Mouse (Mus musculus) layer of hippocampus, postnatal 10 days (tissue): ENCODE results near the gene Mrpl24. TPM values are rescaled to one million over a fixed set of nuclear protein-coding genes. Genes with fewer than 3 reads are reported as not detected.

Experiments
- DNase-seq, 2 experiments: peaks; one replicate each; pipeline ENCODE4 v3.0.0; 2021; ENCODE audit warnings: low spot score in 2 of 2
- total RNA-seq, 2 experiments: library from RNA; stranded (reverse); gene quantifications; 2 replicates each; pipeline ENCODE4 v1.2.3; 2021

The Mrpl24 gene
- total RNA-seq, 2 experiments from 2014 or later: 49.4 to 55.6 TPM

- DNase-seq: no peak
Observed at GRCm38 (mm10) chr3:87947056-87947810, 27.9 kb downstream of the Mrpl24 start.

DNA sequence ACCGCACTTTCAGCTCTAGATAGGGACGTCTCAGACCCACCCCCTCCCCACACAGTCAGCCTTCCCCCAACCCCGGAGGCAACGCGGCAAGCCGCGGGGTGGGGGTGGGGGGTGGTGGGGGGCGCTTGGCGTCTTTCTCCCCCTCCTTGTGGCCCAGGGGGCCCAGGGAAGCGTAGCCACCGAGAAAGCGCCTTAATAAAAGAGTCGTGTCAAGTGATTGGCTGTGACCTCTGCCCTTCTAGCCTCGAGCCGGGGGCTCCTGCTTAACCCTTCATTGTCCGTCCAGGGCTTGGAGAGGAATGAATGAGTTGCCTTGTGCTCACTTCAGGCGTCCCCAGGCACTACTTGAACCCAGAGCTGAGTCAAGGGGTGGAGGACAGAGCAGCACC, 28.5 kb downstream of the Mrpl24 start:
- no peak for DNase-seq

- no peak for DNase-seq
Observed at GRCm38 (mm10) chr3:87948378-87949265, 29.3 kb downstream of the Mrpl24 start, which contains the start of gene Crabp2. TSS of gene Crabp2 (plus strand) at chr3:87948666.

- DNase-seq: no peak
Observed at GRCm38 (mm10) chr3:87949266-87949954, 30.1 kb downstream of the Mrpl24 start.

GRCm38 (mm10) chr3:87949955-87950515, 30.7 kb downstream of the Mrpl24 start:
- no peak for DNase-seq

DNA sequence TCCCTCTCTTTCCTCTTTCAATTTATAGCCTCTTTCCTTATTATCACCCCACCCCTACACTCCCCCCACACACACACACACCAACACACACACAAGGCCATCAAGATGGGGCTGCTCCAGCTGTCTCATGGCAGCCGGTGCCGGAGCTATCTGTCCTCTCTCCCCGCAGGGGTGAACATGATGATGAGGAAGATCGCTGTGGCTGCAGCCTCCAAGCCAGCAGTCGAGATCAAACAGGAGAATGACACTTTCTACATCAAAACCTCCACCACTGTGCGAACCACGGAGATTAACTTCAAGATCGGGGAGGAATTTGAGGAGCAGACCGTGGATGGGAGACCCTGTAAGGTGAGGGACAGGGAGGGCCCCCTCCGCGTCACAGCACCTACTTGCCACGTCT, 32.6 kb downstream of the Mrpl24 start:
- DNase-seq: no peak

- DNase-seq: no peak
Observed at GRCm38 (mm10) chr3:87952440-87952839, 33.1 kb downstream of the Mrpl24 start.

DNA sequence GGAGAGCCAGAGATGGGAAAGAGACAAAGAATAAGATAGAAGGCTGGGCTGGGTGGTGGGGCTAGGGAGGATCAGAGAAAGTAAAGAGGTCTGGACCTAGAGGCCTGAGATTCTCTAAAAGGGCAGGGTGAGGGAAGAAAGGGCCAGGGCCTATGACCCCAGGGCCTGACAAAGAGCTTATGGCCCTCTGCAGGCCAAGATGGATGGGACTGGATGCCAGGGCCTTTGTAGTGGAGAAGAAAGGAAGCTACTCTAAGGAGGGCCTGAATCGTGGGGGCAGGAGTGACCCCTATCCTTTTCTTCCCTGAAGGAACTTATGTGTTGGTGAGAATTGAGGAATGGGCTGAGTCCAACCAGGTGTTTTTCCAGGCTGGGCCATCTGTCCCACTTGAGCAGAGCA, 38.8 kb downstream of the Mrpl24 start:
- DNase-seq: no peak

GRCm38 (mm10) chr3:87958476-87958875, 39.2 kb downstream of the Mrpl24 start:
- DNase-seq: no peak

DNA sequence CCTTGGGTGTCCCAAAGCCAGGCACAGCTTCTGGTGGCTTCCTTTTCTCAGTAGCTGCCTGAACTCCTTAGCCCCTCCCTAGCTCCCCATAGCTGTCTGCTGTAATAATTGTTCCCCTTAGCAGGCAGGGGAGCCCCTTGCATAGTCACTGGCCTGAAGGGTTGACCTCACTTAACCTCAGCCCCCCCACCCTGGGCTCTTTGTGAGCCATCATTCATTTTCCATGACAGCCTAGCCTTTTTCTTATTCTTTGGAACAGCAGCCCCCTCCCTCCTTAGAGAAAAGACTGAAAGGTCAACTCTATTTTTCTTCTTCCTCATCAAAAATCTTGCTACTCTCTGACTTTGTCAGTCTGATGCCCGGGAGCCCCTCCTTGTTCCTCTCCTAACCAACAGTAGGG, 39.7 kb downstream of the Mrpl24 start:
- no peak for DNase-seq

GRCm38 (mm10) chr3:87959371-87959770, 40.1 kb downstream of the Mrpl24 start:
- DNase-seq: no peak

DNA sequence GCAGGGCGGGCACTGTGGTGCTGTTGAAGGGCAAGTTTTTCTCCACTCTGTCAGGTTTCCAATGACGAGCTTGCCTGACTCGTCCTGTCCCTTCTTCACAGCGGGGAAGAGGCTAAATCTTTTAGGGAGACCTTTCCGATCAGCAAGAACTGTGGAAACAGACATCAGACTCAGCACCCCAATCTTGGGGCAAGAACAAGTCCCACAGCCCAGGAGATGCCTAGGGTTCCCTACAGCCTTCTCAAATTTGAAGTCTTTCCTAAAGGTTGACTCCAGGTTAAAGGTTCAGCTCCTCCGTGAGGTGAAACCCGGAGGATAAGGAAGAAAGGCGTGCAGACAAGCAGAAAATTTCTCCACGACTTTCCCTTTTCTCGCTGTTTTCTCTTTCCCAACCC, 40.9 kb downstream of the Mrpl24 start:
- no peak for DNase-seq

- peak; percentile 85 to 87 for DNase-seq
Observed at GRCm38 (mm10) chr3:87960586-87961191, 41.4 kb downstream of the Mrpl24 start.

- peak; percentile 59 to 69 for DNase-seq
Observed at GRCm38 (mm10) chr3:87970184-87970938, 51.1 kb downstream of the Mrpl24 start.

DNA sequence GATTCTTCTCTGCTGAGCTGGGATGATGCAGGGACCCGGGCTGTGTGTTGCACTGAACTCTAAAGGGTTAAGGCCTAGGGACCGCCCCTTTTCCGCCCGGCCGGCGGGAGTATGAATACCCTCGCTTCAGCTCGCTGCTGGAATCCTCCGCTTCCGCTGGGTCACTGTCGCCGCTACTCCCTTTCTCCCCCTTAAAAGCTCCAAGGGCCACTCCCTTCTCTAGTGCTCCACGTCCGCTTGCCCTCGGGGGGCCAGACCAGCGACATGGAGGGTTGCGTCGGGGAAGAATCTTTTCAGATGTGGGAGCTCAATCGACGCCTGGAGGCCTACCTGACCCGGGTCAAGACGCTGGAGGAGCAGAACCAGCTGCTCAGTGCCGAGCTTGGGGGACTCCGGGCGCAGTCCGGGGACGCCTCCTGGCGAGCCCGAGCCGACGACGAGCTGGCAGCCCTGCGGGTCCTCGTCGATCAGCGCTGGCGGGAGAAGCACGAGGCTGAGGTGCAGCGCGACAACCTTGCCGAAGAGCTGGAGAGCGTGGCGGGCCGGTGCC, 51.7 kb downstream of the Mrpl24 start, which contains the start of gene Nes:
TSS of gene Nes (plus strand) at position 140 of the 550 bp plus-strand sequence.
- DNase-seq: peak in 1 of 2 experiments; percentile 66

DNA sequence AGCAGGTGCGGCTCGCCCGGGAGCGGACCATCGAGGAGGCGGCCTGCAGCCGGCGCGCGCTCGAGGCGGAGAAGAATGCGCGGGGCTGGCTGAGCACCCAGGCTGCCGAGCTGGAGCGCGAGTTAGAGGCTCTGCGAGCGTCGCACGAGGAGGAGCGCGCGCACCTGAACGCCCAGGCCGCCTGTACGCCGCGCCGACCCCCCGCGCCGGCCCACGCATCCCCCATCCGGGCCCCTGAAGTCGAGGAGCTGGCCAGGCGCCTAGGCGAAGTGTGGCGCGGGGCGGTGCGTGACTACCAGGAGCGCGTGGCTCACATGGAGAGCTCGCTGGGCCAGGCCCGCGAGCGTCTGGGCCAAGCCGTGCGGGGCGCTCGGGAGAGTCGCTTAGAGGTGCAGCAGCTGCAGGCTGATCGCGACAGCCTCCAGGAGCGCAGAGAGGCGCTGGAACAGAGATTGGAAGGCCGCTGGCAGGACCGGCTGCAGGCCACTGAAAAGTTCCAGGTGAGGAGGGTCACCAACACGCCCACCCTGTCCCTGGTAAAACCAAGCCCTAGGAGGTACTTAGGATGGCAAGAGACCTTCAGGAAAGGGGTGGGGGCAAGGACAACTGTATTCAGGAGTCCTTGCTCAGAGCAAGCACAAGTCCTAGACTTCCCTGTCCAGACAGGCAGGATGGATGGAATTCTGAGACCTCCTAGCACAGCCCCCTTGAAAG, 52.3 kb downstream of the Mrpl24 start:
- DNase-seq: no peak

DNA sequence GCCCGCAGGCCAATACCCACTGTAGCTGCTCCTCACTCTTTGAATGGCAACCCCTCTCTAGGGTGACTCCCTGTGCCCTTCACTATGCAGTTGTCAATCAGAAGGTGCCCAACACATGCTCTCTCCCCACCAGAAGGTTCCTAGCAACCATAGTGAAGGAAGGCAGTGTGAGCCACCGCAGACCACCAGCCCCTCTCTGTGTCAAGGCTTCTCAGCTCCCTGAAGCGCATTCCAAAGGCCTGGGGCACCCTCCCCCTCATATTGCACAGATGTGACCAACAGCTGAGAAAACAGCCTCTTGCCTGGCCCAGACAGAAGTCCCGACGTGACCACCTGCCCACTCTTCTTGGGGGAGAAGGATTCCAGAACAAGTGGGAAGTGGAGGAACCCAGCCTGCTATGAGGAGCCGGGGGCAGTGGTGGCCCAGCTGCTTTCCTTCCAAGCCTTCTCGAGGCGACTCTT, 52.9 kb downstream of the Mrpl24 start:
- DNase-seq: no peak

GRCm38 (mm10) chr3:87972776-87973175, 53.5 kb downstream of the Mrpl24 start:
- no peak for DNase-seq
